Mouse (Mus musculus): ENCODE data around the gene Omp. TPM values are rescaled to one million over a fixed set of nuclear protein-coding genes. Genes with fewer than 3 reads are reported as not detected.

Gene Omp
- total RNA-seq, 1 experiment from 2014 or later = 1.4 TPM

GRCm38 (mm10) chr7:98172661-98173060 lies 27.4 kb upstream of the Omp start:
- ATAC-seq (ENCODE audit: extremely low read depth, insufficient number of reproducible peaks, low FRiP score, poor library complexity, severe bottlenecking) = no peak

DNA sequence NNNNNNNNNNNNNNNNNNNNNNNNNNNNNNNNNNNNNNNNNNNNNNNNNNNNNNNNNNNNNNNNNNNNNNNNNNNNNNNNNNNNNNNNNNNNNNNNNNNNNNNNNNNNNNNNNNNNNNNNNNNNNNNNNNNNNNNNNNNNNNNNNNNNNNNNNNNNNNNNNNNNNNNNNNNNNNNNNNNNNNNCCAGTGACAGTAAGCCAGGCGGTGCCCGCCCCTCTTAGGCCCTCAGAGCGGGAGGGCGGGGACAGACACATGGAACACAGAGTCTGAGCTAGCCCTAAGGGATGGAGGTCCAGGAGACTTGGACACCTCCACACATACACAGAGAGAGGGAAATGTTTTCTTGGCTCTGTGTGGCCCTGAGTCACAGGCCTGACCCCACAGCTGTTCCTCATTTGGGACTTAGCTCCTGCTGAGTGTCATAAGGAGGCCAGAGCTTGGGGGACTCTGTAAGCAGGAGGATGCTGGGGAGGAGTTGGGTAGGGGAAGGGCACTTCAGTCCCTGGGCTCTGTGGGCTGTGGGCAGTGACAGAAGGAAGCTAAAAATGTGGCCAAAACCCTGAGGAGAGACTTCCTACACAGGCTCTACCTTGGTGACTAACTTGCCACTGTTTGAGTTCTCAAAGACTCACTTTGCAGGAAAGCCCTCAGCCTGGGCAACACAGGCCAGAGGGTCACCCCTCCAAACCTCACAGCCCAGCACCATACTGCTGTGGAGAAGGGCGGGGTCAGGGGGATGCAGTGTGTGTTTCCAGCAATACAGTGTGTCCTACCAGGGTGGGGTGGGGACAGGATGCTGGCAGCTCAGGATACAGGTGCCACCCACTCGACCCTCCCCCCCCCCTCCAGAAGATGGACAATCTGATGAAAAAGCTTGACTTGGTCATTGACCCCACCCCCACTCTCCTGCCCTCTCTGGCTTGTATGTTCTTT lies 26.1 kb upstream of the Omp start:
- no peak for ATAC-seq (ENCODE audit: extremely low read depth, insufficient number of reproducible peaks, low FRiP score, poor library complexity, severe bottlenecking)

DNA sequence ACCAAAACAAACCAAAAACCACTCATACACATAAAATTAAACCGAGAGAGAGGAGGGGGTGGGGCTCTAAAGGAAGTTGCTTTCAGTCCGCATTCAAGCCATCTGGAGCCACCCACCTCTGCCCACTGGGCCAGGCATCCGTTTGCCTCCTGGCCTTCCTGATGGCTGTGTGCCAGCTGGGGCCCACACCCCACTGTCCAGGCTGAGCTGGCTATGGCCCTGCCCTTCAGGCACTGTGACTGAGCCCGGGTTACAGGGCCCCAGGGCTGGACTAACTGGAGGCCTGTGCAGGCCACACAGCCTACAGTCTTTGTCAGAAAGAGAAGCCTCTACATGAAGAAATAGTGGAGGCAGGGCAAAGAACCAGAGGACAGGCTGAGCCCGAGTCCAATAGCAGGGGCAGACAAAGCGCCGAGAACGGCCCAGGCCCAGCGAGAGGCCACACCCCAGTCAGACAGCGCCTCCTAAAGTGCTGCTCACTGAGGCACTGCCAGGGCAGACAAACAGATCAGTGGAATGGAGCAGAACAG lies 19.8 kb upstream of the Omp start:
- peak; percentile 81 for ATAC-seq (ENCODE audit: extremely low read depth, insufficient number of reproducible peaks, low FRiP score, poor library complexity, severe bottlenecking)

- no peak for ATAC-seq (ENCODE audit: extremely low read depth, insufficient number of reproducible peaks, low FRiP score, poor library complexity, severe bottlenecking)
Measured at GRCm38 (mm10) chr7:98164382-98164998, 19.2 kb upstream of the Omp start.

DNA sequence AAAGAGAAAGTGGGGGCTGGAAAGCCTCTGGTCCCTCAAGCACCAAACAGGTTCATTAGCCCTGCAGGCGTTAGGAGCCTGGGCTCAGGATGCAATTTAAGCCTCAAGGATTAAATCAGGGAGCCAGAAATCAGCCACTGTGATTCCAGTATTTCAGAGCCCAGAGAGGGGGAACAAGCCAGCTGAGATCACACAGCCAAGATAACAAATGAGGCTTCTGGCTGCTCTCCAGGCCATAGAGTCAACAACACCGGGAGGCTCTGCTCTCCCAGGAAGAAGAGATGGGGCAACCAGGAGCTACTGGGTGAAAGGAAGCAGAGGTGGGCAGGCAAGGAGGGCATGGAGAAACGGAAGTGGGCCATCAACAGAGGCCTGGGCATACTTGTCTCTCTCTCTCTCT lies 18.4 kb upstream of the Omp start:
- no peak for ATAC-seq (ENCODE audit: extremely low read depth, insufficient number of reproducible peaks, low FRiP score, poor library complexity, severe bottlenecking)

DNA sequence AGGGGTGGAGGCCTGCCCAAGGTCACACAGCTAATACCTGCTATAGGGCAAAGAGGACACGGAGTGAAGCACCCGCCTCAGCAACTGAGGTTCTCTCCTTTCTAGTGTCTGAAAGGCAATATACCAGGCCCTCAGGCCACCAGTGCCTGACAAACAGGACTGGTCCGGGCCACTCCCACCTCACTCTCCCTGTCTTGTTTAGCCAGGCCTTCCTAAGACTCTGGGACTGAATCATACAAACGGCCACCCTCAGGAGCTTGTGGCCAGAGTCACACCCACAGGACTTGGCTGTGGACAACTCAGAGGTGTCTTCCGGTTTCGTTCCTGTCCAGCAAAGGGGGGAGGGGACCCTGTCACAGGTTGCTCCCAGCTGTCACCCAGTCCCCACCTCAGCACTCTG lies 16.9 kb upstream of the Omp start:
- ATAC-seq (ENCODE audit: extremely low read depth, insufficient number of reproducible peaks, low FRiP score, poor library complexity, severe bottlenecking) = no peak

DNA sequence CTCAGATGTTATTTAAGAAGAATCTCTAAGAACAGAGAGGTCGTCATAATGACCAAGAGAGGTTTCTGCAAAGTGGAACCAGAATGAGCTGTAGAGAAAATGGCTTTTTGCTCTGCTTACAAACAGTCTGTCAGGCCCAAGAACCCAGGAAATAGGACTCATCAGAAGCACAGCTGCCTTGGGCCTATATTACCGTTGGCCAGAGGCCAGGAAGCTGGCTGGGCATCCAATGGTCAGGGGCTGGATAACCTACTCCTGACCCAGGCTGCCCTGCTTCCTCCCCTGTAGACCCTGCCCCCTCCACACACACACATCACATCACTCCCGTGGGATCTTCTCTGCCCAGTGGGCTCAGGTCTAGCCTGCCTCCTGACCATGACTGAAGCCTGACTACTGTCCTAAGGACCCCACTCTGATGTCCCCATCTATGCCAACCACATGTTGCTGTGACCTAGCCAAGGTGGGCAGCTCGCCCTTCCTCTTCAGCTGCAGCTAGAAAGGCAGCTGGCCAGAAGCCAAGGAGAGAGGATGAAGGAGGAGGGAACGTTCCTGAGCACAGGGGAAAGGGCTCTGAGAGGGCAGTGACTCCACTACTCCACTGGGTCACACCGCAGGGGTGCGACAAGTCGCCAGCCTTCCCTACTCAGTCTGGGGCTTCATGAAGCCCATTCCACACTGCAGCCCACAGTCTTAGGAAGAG lies 14.9 kb upstream of the Omp start:
- no peak for ATAC-seq (ENCODE audit: extremely low read depth, insufficient number of reproducible peaks, low FRiP score, poor library complexity, severe bottlenecking)

- ATAC-seq (ENCODE audit: extremely low read depth, insufficient number of reproducible peaks, low FRiP score, poor library complexity, severe bottlenecking) = no peak
Measured at GRCm38 (mm10) chr7:98158481-98158880, 13.2 kb upstream of the Omp start.

DNA sequence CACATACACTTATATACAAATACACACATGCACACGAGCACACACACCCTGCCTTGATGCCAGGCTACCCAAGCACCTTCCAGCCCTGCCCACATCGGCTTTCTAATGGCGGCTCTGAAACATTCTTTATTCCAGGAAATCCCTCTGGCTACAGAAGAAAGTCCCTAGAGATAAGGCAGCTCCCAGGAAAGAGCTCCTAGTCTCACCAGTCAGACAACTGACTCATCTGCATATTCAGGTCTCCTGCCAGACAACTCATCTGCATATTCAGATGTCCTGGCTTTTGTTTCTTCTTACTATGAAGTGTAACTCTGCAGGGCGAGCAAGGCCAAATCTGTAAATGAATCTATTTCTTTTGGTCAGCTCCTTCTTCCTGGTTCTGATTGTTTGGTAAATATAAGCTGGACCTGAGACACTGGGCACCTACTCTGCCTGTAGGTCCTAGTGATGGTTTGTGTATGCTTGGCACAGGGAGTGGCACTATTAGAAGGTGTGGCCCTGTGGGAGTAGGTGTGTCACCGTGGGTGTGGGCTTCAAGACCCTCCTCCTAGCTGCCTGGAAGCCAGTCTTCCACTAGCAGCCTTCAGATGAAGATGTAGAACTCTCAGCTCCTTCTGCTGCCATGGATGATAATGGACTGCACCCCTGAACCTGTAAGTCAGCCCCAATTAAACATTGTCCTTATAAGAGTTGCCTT lies 12.5 kb upstream of the Omp start:
- no peak for ATAC-seq (ENCODE audit: extremely low read depth, insufficient number of reproducible peaks, low FRiP score, poor library complexity, severe bottlenecking)

- ATAC-seq (ENCODE audit: extremely low read depth, insufficient number of reproducible peaks, low FRiP score, poor library complexity, severe bottlenecking) = no peak
Measured at GRCm38 (mm10) chr7:98156280-98156665, 11.0 kb upstream of the Omp start.

GRCm38 (mm10) chr7:98155546-98156279 lies 10.4 kb upstream of the Omp start:
- peak; percentile 40; the same call in 1 of the 2 replicates for ATAC-seq (ENCODE audit: extremely low read depth, insufficient number of reproducible peaks, low FRiP score, poor library complexity, severe bottlenecking)

GRCm38 (mm10) chr7:98153892-98154291 lies 8.6 kb upstream of the Omp start:
- no peak for ATAC-seq (ENCODE audit: extremely low read depth, insufficient number of reproducible peaks, low FRiP score, poor library complexity, severe bottlenecking)

DNA sequence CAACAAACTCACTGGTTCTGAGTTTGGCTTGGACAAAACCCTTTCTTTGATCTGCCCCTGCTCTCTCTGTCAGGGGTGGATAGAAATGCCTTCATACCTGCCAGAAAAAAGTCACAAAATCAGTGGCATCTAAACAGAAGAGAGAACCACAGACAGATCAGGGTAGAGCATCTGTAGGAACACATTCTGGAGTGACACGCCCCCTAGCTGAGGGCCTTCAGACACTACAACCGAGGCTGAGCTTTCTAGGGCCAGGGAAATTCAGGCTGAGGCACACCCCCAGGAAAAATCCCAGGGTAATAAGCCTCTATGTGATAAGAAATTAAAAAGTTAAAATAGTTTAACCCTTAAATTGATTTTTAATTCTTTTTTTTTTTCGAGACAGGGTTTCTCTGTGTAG lies 8.0 kb upstream of the Omp start:
- no peak for ATAC-seq (ENCODE audit: extremely low read depth, insufficient number of reproducible peaks, low FRiP score, poor library complexity, severe bottlenecking)

DNA sequence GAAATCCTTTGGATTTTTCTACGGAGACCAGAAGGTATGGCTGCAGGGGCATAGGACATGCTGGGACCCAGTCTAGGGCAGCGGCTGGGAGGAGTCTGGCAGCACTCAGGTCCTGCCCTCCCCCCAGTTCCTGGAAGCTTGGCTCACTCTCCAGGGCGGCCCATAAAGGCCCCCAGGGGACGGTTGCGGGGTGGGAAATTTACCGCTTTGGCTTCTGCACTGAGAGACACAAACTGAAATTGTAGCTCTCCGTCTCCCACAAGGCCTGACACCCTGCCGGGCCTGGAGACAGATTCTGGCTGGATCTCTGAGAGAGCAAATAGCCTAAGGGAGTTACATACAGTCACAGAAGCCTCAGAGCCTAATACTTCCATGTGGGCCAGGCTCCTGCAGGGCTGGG lies 7.1 kb upstream of the Omp start:
- ATAC-seq (ENCODE audit: extremely low read depth, insufficient number of reproducible peaks, low FRiP score, poor library complexity, severe bottlenecking) = no peak

- ATAC-seq (ENCODE audit: extremely low read depth, insufficient number of reproducible peaks, low FRiP score, poor library complexity, severe bottlenecking) = no peak
Measured at GRCm38 (mm10) chr7:98150525-98150924, 5.2 kb upstream of the Omp start.

DNA sequence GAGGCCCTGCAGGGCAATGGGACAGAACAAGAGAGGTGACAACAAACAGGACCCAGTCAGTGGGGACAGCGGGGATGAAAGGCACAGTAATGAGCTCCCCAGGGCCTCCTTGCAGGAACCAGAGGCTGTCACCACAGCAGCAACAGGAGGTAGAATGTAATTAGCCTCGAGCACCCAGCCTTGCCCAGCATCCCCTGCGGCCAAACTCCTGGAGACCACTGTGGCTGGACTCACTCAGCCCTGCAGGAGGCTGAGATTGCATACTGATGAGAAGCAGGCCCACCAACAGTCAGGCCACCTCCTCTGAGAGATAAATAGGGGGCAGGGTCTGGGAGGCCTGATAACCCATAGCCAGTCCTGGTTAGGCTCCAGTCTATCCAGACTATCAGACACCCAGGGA lies 4.5 kb upstream of the Omp start:
- ATAC-seq (ENCODE audit: extremely low read depth, insufficient number of reproducible peaks, low FRiP score, poor library complexity, severe bottlenecking) = no peak

DNA sequence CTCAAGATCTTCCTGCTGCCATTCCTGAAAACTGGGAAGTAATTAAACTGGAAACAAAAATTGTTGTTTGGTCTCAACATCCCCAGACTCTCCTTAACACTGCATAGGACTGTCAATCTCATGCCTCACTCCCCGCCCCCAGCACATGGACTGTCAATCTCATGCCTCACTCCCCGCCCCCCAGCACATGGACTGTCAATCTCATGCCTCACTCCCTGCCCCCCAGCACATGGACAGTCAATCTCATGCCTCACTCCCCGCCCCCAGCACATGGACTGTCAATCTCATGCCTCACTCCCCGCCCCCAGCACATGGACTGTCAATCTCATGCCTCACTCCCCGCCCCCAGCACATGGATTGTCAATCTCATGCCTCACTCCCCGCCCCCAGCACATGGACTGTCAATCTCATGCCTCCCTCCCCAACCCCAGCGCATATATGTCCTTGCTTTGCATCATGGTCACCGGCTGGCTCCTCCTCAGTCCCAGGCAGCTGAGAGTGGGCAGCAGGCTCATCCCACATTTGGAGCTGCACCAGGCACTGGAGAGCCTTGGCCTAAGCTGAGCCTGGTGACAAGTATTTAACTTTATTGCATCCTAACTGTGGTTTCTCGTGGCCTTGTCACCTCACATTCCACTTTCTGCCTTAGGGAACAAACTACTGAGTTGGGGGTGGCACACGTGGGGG lies 3.6 kb upstream of the Omp start:
- ATAC-seq (ENCODE audit: extremely low read depth, insufficient number of reproducible peaks, low FRiP score, poor library complexity, severe bottlenecking) = no peak

GRCm38 (mm10) chr7:98147766-98148165 lies 2.5 kb upstream of the Omp start:
- no peak for ATAC-seq (ENCODE audit: extremely low read depth, insufficient number of reproducible peaks, low FRiP score, poor library complexity, severe bottlenecking)
